Mouse (Mus musculus) brain, adult 2 months (tissue): ENCODE measurements at regions not wholly inside any gene's neighbourhood (a gene's known extent, or its start where the extent isn't known, plus 50 kb on each side); places are given as distances from the start of the nearest gene placed in this dataset.

Experiments
- DNase-seq: peaks from one replicate; pipeline ENCODE4 v3.0.0; 2011; ENCODE audit warnings: low read depth, low spot score

DNA sequence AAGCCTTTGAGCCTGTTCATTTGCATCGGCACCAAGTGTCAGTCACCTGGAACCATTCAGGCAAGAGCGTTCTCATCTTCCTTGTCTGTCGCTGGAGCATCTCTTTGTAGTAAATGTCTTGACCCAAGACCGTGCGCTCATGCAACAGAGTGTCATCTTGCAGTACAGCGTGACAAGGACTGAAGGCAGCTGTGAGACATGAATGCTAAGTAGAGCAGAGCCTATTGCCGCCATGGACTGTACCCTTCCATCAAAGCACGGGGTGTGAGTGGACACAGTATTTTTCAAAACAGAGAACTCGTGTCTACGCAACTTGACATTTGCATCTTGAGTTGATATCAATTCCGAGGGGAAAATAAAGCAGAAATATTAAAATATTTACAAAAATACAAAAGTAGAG is 287.4 kb upstream of the Gpc5 start:
- no peak for DNase-seq

GRCm38 (mm10) chr14:114808621-114809020 is 283.4 kb upstream of the Gpc5 start:
- DNase-seq: no peak

DNA sequence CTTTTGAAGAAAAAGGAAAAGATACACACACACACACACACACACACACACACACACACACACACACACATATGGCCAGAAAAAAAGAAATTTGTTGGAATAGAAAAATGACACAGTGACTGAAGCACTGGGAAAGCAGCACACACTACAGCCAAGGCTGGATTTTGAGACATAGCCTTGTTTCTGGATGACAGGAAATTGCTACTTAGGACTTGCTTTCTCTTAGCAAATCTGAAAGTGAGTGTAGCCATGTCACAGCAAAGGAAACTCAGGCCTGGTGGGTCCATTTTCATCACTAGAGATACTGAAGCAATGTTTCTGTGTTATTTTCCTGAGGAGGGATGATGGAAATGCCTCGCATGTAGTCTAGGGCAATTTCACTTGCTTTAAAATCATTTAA is 271.3 kb upstream of the Gpc5 start:
- no peak for DNase-seq

- DNase-seq: no peak
Observed at GRCm38 (mm10) chr14:114821098-114821594, 270.9 kb upstream of the Gpc5 start.

DNA sequence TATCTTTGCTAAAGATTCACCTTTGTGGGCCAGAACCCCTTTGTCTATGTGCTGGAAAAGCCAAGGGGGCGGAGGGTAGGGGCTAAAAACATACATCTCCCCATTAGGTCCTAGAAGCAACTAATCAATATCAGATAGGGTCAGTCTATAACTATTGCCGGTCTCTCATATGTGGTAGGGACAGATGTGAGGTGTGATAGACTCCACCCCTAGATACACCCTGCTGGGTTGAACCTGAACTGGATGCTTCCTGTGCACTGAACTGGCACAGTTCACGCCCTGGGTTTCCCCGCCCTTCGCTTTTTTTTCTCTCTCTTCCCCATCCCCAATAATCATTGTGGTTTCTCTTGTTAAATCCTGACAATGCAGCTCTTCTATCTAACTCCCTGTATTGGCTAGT is 270.3 kb upstream of the Gpc5 start:
- no peak for DNase-seq

DNA sequence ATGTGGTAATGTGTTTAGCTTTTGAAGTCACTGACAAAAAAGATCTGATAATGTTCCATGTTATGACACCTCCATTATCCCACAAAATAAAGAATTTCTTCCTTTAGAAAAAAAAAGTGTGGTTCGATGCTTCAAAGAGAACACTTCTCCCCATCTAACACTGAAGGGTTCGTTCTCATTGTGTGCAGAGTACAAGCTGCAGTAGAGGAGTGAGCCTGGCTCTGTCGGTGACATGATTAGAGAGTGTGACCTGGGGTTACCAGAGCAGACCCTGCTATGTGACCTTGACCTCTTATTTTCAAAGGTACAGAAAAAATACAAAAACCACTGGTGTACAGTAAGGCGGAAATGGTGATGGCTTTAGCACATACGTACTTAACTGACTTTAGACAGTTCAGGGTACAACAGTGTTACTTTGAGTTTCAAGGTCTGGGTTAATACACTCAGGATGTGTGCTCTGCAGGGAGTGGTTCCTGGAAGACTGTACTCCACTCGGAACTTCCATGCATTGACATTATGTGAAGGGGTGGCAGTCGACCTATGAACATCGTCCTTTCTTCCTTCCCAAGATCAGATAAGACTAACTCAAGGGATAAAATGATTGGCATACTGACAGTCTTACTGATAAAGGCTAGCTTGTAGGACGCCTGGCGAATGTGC is 265.2 kb upstream of the Gpc5 start:
- DNase-seq: no peak

DNA sequence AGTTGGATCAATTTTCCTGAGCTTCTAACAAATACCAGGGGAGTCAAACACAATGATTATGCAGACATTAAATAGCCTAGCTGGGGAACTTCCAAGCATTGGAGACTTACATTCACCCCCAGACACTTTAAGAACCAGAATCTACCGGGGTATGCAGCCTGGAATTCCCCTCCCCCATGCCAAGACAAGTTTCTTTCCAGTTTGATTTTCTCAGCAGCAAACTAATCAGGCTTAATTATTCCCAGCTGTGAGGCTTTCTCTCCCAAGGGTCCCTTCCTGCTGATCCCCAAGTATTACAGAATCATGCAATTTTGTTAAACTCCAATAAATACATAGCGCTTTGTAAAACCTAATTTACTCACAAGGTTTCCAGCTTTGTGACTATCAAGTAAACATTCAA is 262.7 kb upstream of the Gpc5 start:
- no peak for DNase-seq

GRCm38 (mm10) chr14:114832987-114833386 is 259.0 kb upstream of the Gpc5 start:
- DNase-seq: no peak

DNA sequence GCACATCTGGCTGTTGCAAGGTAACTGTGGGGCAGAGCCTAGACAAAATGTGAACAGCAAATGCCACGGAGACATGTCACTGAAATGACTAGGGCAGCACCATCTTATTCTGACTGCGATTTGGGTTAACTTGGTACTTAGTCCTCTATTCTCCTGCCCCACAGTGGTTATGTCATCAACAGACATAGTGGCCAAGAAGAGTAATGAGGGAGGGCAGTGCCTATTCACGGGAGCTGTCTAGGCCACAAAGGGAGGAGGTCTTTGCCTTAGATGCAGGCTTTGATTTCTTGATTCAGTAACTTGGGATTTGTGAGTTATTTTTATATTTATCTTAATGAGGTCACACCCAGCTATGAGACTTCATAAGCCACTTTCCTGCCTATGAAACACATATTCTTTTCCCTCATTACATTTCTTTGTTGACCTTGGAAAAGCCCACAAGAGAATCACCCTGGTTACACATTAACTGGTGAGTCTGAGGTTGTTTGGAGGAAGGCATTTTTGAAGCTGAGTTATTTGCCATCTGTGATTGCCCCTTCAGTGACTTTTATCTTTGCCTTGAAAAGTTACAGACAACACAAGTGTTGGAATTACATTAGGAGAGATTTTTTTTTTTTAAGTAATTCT is 255.2 kb upstream of the Gpc5 start:
- DNase-seq: no peak

DNA sequence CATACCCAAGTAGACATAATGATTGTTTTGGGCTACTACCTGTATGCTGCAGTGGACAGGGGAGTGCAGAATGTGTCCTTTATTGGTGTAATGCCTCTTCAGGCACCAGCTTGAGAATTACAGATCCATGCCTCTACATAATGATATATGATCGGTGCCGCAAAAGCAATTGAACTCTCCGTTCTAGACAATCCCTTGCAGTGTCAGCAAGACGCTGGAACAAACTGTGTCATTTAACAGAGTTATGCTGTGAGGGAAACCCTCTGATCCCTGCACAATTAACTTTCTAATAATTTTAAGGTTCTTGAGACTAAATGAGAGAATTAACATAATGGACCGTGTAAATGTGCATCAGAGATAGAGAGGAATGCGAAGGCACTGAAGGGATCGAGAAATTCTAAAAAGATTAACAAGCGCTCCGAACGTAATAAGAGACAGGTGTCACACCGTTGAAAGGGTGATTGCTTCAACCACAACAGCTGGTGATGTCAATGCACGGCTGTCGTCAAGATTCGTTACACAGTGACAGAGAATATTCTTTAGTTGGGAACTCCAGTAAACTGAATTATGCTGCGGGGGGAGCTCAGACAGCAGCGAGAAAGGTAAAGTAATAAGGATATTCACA is 254.3 kb upstream of the Gpc5 start:
- DNase-seq: no peak

- no peak for DNase-seq
Observed at GRCm38 (mm10) chr14:114839340-114839903, 252.6 kb upstream of the Gpc5 start.

- DNase-seq: no peak
Observed at GRCm38 (mm10) chr14:114840766-114841165, 251.2 kb upstream of the Gpc5 start.

- no peak for DNase-seq
Observed at GRCm38 (mm10) chr14:114841552-114841951, 250.5 kb upstream of the Gpc5 start.

GRCm38 (mm10) chr14:114842327-114842726 is 249.7 kb upstream of the Gpc5 start:
- no peak for DNase-seq

DNA sequence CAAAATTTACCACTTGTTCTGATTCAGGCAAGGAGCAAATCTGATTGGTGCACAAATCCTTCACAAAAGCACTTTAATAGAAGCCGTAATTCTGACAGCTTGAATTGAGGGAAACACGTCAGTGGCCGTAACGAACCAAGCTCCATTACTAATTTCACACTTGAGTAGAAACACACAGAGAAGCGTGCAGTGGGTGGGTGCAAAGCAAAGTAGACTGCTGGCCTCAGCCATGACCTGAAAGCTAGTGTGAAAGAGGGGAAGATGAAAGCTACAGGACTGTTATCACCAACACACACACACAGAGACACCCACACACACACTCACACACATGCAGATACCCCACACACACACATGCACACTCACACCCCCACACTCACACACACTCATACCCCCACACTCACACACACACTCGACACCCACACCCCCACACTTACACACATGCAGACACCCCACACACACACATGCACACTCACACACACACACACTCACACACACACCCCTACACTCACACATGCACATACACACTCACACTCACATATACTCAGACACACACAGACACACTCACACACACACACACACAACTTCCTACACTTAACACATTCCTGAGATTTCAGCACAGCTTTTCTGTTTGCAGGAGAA is 248.8 kb upstream of the Gpc5 start:
- DNase-seq: no peak

DNA sequence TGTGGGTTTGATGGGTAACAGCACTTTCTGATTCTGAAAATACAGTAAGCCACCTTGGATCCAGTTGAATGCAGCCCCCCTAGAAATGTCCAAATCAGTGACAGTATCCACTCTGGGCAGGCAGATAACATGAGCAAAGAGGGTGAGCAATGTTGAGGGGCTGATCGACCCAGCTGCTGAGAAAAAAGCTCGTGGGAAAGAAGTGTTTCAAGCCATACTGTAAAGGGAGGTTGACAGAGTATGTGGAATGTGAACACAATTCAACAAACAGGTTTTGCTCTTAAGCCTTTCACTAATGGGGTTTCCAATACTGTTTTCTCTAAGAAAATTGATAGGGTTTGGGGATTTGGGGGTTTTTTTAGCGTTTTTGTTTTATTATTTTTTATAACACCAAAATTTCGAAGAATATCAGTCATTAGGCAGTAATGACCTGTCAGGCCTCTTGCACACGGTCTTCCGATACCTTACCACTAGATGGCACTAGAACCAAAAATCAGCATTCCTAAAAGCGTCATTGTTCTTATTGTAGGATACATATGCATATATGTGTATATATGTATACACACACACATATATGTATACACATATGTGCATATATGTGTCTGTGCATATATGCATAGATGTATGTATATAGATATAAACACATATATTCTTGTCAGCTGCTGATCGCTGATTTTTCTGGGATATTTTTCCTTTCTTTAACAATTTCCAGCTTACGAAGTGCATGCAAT is 237.5 kb upstream of the Gpc5 start:
- peak; percentile 60 for DNase-seq

- DNase-seq: no peak
Observed at GRCm38 (mm10) chr14:114855055-114855740, 236.8 kb upstream of the Gpc5 start.

GRCm38 (mm10) chr14:114855746-114856145 is 236.3 kb upstream of the Gpc5 start:
- DNase-seq: no peak

- no peak for DNase-seq
Observed at GRCm38 (mm10) chr14:114856243-114857031, 235.6 kb upstream of the Gpc5 start.

DNA sequence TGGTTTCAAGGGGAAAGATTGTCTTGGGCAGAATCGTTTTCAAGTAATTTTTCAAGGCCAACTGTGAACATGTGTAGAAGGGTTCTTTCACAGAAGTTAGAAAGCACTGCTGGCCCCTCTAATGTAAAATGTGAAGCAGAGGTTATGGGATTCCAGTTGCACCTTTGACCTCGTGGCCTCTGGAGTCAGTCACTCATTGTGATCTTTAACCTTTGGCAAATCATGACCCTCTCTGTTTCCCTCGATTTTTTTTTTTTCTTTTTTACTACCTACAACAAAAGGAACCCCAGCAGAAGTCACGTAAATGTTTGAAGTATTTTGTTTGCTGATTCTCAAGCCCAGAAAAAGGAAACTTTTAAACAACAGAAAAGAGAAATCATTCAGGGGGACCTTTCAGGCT is 234.8 kb upstream of the Gpc5 start:
- no peak for DNase-seq
